Mouse (Mus musculus) cerebellum, adult 2 months (tissue): Measurements from ENCODE around the gene Twsg1.

Experiments
- CTCF ChIP-seq: fragments of 200-500 bp; IDR thresholded peaks from 2 replicates; pipeline ENCODE4 v1.5.1; 2011; ENCODE audit warnings: low read depth, mild to moderate bottlenecking, control low read depth, low read length, moderate library complexity, borderline replicate concordance; ENCODE audit not compliant: insufficient read depth
- POLR2A ChIP-seq: fragments of 200-500 bp; IDR thresholded peaks from 2 replicates; pipeline ENCODE4 v1.6.1; 2011; ENCODE audit warnings: low read length, control low read depth, borderline replicate concordance; ENCODE audit not compliant: insufficient read depth

DNA sequence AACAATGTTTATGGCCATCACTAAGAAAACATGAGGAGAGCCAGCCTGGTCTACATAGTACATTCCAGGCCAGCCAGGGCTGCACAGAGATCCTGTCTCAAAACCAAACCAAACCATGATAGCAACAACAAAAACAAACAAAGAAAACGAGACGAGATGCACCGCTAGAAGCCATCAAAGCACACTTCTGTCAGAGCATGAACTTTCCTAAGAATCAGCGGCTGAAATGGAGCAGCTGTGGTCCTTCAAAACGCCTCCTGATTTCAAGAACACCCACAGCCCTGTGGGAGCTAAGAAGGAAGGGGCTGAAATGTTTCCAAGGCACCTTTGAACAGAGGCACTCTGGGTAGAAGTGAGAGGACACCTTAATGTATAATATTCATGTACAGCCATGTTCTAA is 26.8 kb downstream of the Twsg1 start:
- TF ChIP-seq CTCF (no peak), POLR2A (no peak)
